Mouse (Mus musculus): ENCODE measurements at regions not wholly inside any gene's neighbourhood (a gene's known extent, or its start where the extent isn't known, plus 50 kb on each side); places are given as distances from the start of the nearest gene placed in this dataset.
"Not testable (repeated sequence)": the region's sequence is repeated elsewhere in the genome, so short reads cannot be mapped to it uniquely, and the experiment has no call there.

DNA sequence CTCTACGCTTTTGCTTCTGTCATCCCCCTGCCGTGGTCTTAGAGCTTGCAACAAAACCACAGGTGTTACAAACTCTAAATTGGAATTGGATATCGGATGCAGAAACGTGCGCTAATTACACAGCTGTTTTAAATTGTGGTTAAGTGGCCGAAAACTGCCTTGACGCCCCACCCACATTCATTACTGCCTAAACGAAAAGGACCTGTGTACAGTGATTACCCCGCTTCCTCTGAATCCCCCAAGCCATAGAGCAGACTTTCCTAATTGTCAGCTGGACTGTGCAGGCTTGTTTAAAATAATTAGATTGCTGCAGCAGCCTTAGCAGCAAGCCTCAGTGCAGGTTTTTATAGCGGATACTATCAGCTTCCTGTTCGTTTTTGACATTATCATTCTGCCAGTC is 94.7 kb downstream of the Cxxc4 start:
- intact Hi-C loops (cut with DNase I): no loop called here
- peak in 1 of 2 experiments; percentile 3 for DNase-seq (ENCODE audit: low spot score in 2 of 2)

DNA sequence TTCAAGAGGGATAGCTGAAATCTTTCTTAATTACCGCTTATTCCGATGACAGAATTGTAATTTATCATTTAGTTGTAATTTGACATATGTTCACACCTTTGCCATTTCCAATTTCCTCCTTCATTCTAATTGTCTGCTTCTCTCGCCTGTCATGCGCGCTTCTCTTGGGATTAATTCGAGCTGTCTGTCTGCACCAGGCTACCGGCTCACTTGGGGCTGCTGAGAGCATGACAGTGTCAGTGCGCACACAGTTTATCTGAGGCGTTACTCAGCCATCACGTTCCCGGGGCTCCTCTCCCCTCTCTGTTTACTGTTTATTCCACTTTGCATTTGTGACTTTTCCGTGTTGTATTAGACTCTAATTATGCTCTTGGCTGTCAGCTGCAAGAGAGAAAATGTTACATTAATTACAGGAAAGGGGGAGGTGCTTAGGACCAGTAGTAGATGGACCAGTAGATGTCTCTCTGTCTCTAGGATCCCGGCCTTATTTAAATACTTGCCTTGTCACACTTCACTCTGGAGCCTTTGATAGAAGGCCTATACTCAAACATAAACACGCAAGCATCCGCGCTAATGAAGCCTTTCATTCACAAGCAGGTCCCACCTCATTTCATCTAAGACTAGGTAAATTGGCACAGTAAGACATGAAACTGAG is 95.3 kb downstream of the Cxxc4 start:
- intact Hi-C loops (cut with DNase I): no loop called here
- peak in 1 of 2 experiments; percentile 23 for DNase-seq (ENCODE audit: low spot score in 2 of 2)

GRCm38 (mm10) chr3:134339093-134339695 is 102.9 kb downstream of the Cxxc4 start:
- intact Hi-C loops (cut with DNase I); DNase-seq (ENCODE audit: low spot score in 2 of 2): not testable (repeated sequence)

GRCm38 (mm10) chr3:134365948-134366347 is 129.7 kb downstream of the Cxxc4 start:
- intact Hi-C loops (cut with DNase I): no loop called here
- DNase-seq (ENCODE audit: low spot score in 2 of 2): no peak

GRCm38 (mm10) chr3:134366761-134367160 is 130.5 kb downstream of the Cxxc4 start:
- DNase-seq (ENCODE audit: low spot score in 2 of 2): no peak
- intact Hi-C loops (cut with DNase I): no loop called here

DNA sequence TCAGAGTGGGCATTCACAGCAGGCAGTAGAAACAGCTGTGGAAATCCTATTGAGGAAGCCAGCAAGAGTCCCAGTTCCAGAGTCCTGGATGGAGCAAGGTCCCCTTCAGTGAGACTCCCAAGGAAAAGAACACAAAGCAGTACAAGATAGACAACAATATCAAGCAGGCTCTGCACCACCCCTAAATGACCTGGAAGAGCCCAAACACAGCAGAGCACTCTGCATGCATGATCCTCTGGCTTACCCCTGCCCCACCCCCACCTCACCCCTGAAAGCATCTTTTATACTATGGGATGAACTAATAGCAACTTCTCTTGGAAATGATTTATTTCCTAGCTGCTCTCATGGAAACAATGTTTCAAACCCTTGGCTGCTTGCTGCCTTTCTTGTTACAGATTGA is 132.3 kb downstream of the Cxxc4 start:
- DNase-seq (ENCODE audit: low spot score in 2 of 2): no peak
- intact Hi-C loops (cut with DNase I): no loop called here

DNA sequence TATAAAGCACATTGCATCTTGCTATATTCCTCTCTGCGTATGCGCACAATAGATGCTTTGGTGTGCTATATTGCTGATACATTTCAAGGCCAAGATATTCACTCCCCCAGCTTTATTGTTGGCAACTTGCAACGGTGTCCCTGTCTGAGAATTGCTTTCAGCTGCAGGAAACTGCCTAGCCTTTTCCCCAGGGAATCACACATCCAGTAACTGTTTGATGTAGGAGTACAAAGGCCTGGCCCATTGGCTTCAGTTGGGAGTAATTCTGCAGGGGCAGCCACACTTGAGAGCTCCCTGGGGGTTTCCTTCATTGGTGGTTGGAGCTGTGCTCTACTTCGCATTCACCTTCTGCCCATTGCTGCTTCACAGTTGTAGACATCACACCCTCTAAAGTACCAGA is 132.8 kb downstream of the Cxxc4 start:
- intact Hi-C loops (cut with DNase I): no loop called here
- no peak for DNase-seq (ENCODE audit: low spot score in 2 of 2)

GRCm38 (mm10) chr3:134379549-134379948 is 143.3 kb downstream of the Cxxc4 start:
- no peak for DNase-seq (ENCODE audit: low spot score in 2 of 2)
- intact Hi-C loops (cut with DNase I): loop anchor here (5.0 kb wide), 1 partner anchor 142 kb away; the partner anchor contains the start of gene Cxxc4

DNA sequence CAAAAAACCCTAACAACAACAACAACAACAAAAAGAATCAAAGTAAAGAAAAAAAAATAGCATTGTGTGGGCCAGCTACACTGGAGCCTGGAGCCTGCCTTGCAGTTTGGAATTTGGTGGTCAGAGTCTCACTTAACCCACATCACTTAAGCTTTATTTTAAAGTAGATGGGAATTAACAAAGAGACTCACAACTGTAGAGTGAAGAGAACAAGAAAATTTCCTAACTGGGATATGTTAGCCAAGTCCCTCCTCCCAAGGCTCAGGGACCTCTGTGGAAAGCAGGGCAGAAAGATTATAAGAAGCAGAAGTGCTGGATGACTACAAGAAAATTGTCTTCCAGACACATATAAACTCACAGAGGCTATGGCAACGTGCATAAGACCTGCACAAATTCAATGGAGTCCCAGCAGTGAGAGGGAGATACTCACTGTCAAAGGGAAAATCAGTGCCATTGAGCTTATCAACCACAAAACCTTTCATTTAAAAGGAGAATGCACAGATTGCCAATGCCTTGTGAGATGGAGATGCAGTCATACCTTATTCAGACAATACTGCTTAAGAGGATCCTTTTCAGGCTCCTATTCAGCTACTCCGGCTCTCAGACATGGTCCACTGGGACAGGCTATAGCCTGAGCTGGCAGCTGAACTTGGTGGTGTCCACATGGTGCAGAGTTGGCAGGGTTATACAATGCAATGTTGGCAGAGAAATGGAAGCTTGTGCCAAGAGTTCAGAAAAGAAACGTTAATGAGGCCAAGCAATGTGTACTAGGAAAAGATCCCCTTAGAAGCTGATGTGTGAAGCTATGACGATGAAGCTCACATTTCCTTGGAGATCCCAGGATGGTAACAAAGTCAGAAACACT is 154.4 kb downstream of the Cxxc4 start:
- DNase-seq (ENCODE audit: low spot score in 2 of 2): peak; percentile 5 to 10
- intact Hi-C loops (cut with DNase I): no loop called here

- intact Hi-C loops (cut with DNase I): no loop called here
- DNase-seq (ENCODE audit: low spot score in 2 of 2): no peak
Measured at GRCm38 (mm10) chr3:134400395-134401090, 164.3 kb downstream of the Cxxc4 start.

GRCm38 (mm10) chr3:134415606-134416328 is 179.5 kb downstream of the Cxxc4 start:
- DNase-seq (ENCODE audit: low spot score in 2 of 2): no peak
- intact Hi-C loops (cut with DNase I): no loop called here

DNA sequence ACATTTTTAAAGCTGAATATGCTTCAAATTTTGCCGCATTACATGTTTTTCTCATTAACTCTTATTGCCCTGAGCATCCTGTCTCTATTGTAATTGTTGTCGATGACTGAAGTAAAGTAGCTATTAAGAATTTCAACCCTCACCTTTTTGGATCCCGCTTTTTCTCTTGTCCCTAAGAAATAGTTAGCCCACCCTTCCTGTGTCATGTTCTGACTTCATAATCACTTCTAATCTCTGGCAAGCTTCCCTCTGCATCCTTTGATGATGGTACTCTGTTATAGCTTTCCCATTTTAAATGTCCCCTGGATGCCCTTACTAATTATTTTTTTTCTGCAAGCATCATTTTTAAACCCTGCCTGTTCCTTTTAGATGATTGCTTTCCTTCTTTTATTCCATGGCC is 191.3 kb downstream of the Cxxc4 start:
- intact Hi-C loops (cut with DNase I): no loop called here
- no peak for DNase-seq (ENCODE audit: low spot score in 2 of 2)

DNA sequence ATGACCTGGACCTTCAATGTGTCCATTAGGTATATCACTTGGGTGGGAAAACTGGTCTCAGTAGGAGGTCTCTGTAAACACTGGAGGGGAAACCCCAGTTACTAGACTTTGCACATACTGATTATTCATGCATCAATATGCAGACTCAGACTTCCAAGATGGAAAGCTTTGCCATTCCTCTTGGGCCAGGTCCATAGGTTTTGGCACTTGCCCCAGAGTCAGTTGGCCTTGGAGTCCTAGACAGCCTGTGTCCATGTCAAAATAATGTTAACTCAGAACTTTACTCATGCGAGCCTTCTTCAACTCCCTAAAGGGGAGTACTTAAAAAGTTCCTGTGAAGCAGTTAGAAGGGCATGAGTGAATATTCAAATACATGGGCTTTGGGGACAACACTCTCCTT is 230.3 kb downstream of the Cxxc4 start:
- intact Hi-C loops (cut with DNase I): no loop called here
- no peak for DNase-seq (ENCODE audit: low spot score in 2 of 2)

- intact Hi-C loops (cut with DNase I): no loop called here
- no peak for DNase-seq (ENCODE audit: low spot score in 2 of 2)
Measured at GRCm38 (mm10) chr3:134487280-134487679, 251.0 kb downstream of the Cxxc4 start.

DNA sequence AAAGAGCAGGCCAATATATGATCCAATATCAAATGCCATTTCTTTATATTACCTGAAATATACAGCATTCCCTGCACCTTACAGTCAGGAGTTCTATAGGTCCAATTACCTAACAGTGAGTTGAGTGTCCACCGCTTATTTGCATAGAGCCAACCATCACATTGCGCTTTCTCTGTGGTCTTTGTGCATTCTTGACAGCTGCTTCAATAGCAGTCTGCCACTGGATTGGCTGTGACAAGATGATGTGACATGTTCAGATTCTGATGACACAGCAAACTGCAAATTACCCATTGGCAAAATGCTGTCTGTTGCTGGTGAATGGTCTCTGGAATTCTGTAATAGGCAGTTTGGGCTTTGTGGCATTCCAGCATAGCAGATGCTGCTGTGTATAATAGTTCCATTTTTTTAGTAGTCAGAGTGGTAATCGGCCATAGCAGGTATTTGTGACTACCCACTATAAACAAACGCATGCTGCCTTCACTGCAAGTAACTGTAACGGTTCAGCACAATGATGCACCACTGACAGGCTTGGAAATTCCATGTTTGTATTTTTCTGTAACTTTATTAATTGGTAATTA is 253.8 kb downstream of the Cxxc4 start:
- no peak for DNase-seq (ENCODE audit: low spot score in 2 of 2)
- intact Hi-C loops (cut with DNase I): no loop called here

DNA sequence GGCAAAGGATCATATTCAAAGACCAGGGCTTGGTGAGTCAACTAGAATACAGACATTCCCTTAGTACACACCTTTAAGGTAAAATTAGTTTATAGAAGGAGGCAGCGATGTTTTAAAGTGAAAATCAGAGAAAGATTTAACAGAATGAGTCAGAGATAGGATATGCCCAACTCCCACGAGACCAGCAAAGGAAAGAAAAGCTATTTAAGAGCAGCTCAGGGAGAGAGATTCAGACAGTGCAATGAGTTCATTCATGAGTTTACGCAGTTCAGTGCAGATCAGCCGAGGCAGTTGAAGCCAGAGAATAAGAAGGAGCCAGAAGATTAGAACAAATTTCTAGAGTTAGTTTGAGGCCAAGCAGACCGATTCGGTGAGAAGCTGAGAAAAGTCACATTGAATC is 273.4 kb downstream of the Cxxc4 start:
- intact Hi-C loops (cut with DNase I): no loop called here
- DNase-seq (ENCODE audit: low spot score in 2 of 2): no peak

DNA sequence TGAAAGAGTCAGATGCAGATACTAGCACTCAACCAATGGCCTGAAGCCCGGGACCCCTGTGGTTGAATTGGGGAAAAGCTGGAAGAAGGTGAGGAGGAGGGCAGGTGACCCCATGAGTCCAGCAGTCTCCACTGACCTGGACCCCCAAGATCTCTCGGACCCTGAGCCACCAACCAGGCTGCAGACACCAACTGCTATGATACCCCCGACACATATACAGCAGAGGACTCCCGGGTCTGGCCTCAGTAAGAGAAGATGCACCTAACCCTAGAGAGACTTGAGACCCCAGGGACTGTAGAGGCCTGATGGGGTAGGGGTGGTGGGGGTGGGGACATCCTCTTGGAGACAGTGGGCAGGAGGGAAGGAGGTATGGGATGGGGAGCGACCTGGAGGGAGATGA is 289.5 kb downstream of the Cxxc4 start:
- no peak for DNase-seq (ENCODE audit: low spot score in 2 of 2)
- intact Hi-C loops (cut with DNase I): no loop called here

GRCm38 (mm10) chr3:134560144-134560543 is 268.7 kb upstream of the Tacr3 start:
- no peak for DNase-seq (ENCODE audit: low spot score in 2 of 2)
- intact Hi-C loops (cut with DNase I): no loop called here

DNA sequence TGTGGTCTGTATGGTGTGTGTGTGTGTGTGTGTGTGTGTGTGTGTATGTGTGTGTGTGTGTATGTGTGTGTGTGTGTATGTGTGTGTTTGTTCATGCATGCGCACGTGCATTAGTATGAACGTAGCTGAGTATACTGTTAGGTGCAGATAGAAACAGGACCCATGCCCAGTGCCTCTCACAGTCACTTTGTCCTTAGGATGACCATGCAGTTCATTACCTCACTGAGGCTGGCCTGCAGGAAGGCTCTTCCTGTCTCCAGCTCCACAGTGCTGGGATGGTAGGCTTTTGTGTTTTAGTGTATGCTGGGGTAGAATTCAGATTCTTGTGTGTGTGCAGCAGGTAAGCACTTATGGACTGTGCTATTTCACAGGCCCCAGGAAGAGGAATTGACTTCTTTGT is 250.0 kb upstream of the Tacr3 start:
- intact Hi-C loops (cut with DNase I): no loop called here

More for the DNA sequence above, 250.0 kb upstream of the Tacr3 start:
- no peak for DNase-seq (ENCODE audit: low spot score in 2 of 2)
